Mouse (Mus musculus): Measurements from ENCODE around the gene Cdkn2aip. TPM values are rescaled to one million over a fixed set of nuclear protein-coding genes. Genes with fewer than 3 reads are reported as not detected.

Cdkn2aip gene
- polyA plus RNA-seq, 1 experiment from 2014 or later = 13.0 TPM

GRCm38 (mm10) chr8:47693119-47693518 is 20.6 kb downstream of the Cdkn2aip start:
- ATAC-seq (ENCODE audit: low FRiP score, low TSS enrichment) = no peak
- WGBS = 14% methylated on average over 2 of the region's 2 CpGs

GRCm38 (mm10) chr8:47691831-47692230 is 21.9 kb downstream of the Cdkn2aip start:
- Histone ChIP-seq H3K9ac (ENCODE audit: low read length) (no peak overlapping the region), H3K36me3 (ENCODE audit: control insufficient read depth, insufficient read depth, low read length) (no peaks in the 10 kb centered on the region), H3K27ac (replicated peaks) (no peak overlapping the region), H3K27me3 (ENCODE audit: control insufficient read depth, insufficient read depth, low read length) (no peaks in the 10 kb centered on the region), H3K9me3 (ENCODE audit: control insufficient read depth, low read length) (no peaks in the 10 kb centered on the region), H3K4me1 (replicated peaks; ENCODE audit: control insufficient read depth, insufficient read depth) (no peaks in the 10 kb centered on the region), H3K4me2 (replicated peaks; ENCODE audit: low read depth) (no peak overlapping the region), H3K4me3 (ENCODE audit: low read depth, low read length) (no peak overlapping the region)
- ATAC-seq (ENCODE audit: low FRiP score, low TSS enrichment) (no peak), DNase-seq (ENCODE audit: low spot score) (no peak)
- TF ChIP-seq EP300 (optimal IDR thresholded peaks at IDR 0.05) = no peak
- TF ChIP-seq CTCF (IDR thresholded peaks at IDR 0.05; ENCODE audit: low read depth) = no peak
- 77% methylated on average over 9 of the region's 10 CpGs for WGBS

More at GRCm38 (mm10) chr8:47693119-47693518, 20.6 kb downstream of the Cdkn2aip start:
- Histone ChIP-seq H3K4me3 (ENCODE audit: low read depth, low read length) (no peak overlapping the region), H3K4me2 (replicated peaks; ENCODE audit: low read depth) (no peak overlapping the region), H3K9ac (ENCODE audit: low read length) (no peak overlapping the region), H3K27ac (replicated peaks) (no peak overlapping the region), H3K4me1 (replicated peaks; ENCODE audit: control insufficient read depth, insufficient read depth) (no peaks in the 10 kb centered on the region), H3K9me3 (ENCODE audit: control insufficient read depth, low read length) (no peaks in the 10 kb centered on the region), H3K27me3 (ENCODE audit: control insufficient read depth, insufficient read depth, low read length) (no peaks in the 10 kb centered on the region), H3K36me3 (ENCODE audit: control insufficient read depth, insufficient read depth, low read length) (no peaks in the 10 kb centered on the region)
- TF ChIP-seq CTCF (IDR thresholded peaks at IDR 0.05; ENCODE audit: low read depth) (peak; percentile 90), EP300 (optimal IDR thresholded peaks at IDR 0.05) (no peak)
- DNase-seq (ENCODE audit: low spot score) = peak; percentile 78

GRCm38 (mm10) chr8:47691303-47691702 is 22.4 kb downstream of the Cdkn2aip start:
- DNase-seq (ENCODE audit: low spot score) = no peak
- Histone ChIP-seq H3K4me1 (replicated peaks; ENCODE audit: control insufficient read depth, insufficient read depth) (no peaks in the 10 kb centered on the region), H3K27ac (replicated peaks) (no peak overlapping the region), H3K9me3 (ENCODE audit: control insufficient read depth, low read length) (no peaks in the 10 kb centered on the region), H3K36me3 (ENCODE audit: control insufficient read depth, insufficient read depth, low read length) (no peaks in the 10 kb centered on the region), H3K9ac (ENCODE audit: low read length) (0 out of 2 replicates have a peak overlapping the region, but pooled peaks have one; percentile 45), H3K4me2 (replicated peaks; ENCODE audit: low read depth) (peak overlapping the region; percentile 44; the same call in 1 of the 2 replicates), H3K27me3 (ENCODE audit: control insufficient read depth, insufficient read depth, low read length) (no peaks in the 10 kb centered on the region), H3K4me3 (ENCODE audit: low read depth, low read length) (no peak overlapping the region)
- ATAC-seq (ENCODE audit: low FRiP score, low TSS enrichment) = no peak
- 66% methylated on average over 7 of the region's 7 CpGs for WGBS
- TF ChIP-seq CTCF (IDR thresholded peaks at IDR 0.05; ENCODE audit: low read depth) (no peak), EP300 (optimal IDR thresholded peaks at IDR 0.05) (no peak)

DNA sequence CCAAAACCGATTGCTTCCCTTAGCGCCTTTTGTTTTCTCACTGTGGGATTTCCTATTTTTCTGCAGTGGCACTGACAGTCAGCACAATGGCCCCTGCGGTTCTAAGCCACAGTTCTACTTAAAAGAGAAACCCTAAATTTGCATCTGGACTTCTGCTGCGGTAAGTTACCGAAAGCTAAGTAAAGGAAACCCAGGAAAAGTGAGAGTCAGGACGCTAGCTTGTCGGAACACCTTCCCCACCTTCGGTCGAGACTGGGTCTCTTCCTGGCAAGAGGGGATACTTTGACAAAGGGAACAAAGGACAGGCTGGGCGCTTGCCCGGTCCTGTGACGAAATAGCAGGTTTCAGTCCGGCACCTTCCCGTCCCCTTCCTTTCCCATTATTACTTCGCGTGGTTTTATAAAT is 23.1 kb downstream of the Cdkn2aip start:
- Histone ChIP-seq H3K4me3 (ENCODE audit: low read depth, low read length) (peak overlapping the region; percentile 10), H3K9me3 (ENCODE audit: control insufficient read depth, low read length) (no peaks in the 10 kb centered on the region), H3K4me1 (replicated peaks; ENCODE audit: control insufficient read depth, insufficient read depth) (no peaks in the 10 kb centered on the region), H3K27me3 (ENCODE audit: control insufficient read depth, insufficient read depth, low read length) (no peaks in the 10 kb centered on the region), H3K27ac (replicated peaks) (no peak overlapping the region), H3K9ac (ENCODE audit: low read length) (peak overlapping the region; percentile 45), H3K4me2 (replicated peaks; ENCODE audit: low read depth) (peak overlapping the region; percentile 44), H3K36me3 (ENCODE audit: control insufficient read depth, insufficient read depth, low read length) (no peaks in the 10 kb centered on the region)
- WGBS = 7% methylated on average over 16 of the region's 16 CpGs
- no peak for ATAC-seq (ENCODE audit: low FRiP score, low TSS enrichment)
- DNase-seq (ENCODE audit: low spot score) = peak; percentile 28
- TF ChIP-seq CTCF (IDR thresholded peaks at IDR 0.05; ENCODE audit: low read depth) (no peak), EP300 (optimal IDR thresholded peaks at IDR 0.05) (no peak)

DNA sequence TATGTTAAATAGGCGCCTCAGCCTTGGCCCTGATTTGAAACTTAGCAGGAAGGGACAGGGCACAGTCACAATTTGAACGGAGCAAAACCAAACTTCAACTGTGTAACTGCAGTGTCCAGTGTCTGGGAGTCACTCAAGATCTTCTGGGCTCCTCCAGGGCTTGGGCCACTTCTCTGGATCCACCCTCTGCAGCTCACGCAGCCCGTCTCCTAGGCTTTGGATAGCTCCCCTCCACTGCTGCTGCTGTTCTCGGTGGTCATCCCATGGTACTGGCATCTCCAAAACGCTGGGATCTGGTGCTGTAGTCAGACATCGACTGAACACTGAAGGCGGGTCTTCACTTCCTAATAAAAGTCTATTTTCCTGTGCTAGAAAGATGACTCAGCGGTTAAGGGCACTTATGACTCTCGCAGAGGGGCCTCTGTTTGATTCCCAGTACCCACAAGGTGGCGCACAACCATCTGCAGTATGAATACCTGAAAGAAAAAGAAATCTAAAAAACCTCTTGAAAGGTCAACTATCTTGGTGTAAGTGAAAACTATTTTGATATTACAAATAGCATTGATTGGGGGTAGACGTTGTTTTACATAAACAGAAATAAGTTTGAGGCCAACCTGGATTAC is 23.9 kb downstream of the Cdkn2aip start:
- H3K9me3 ChIP-seq (ENCODE audit: control insufficient read depth, low read length) = no peaks in the 10 kb centered on the region
- ATAC-seq (ENCODE audit: low FRiP score, low TSS enrichment) = no peak
- no peaks in the 10 kb centered on the region for H3K4me1 ChIP-seq (replicated peaks; ENCODE audit: control insufficient read depth, insufficient read depth)
- TF ChIP-seq EP300 (optimal IDR thresholded peaks at IDR 0.05) = no peak
- peak; percentile 51 for TF ChIP-seq CTCF (IDR thresholded peaks at IDR 0.05; ENCODE audit: low read depth)
- no peak overlapping the region for H3K4me2 ChIP-seq (replicated peaks; ENCODE audit: low read depth)
- H3K4me3 ChIP-seq (ENCODE audit: low read depth, low read length) = no peak overlapping the region
- H3K27ac ChIP-seq (replicated peaks) = no peak overlapping the region
- H3K27me3 ChIP-seq (ENCODE audit: control insufficient read depth, insufficient read depth, low read length) = no peaks in the 10 kb centered on the region
- peak; percentile 30 for DNase-seq (ENCODE audit: low spot score)
- H3K36me3 ChIP-seq (ENCODE audit: control insufficient read depth, insufficient read depth, low read length) = no peaks in the 10 kb centered on the region
- WGBS = 65% methylated on average over 12 of the region's 12 CpGs
- no peak overlapping the region for H3K9ac ChIP-seq (ENCODE audit: low read length)

DNA sequence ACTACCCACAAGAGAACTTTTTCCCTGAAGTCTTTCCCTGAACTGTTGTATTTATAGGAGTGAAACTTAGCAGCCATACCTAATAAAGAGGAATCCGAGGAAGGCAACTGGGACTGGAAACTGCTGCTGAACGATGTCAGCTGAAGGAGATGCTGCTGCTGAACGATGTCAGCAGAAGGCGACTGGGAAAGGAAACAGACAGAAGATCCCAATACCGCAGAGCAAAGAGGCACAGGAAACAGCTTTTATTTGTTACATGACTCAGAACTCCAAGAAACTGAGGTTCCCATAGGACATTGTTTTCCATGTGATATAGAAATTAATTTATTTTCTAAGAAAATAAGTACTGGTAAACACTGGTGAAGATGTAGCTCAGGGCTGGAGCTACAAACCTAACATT is 29.3 kb downstream of the Cdkn2aip start:
- TF ChIP-seq EP300 (optimal IDR thresholded peaks at IDR 0.05) = no peak
- no peak for TF ChIP-seq CTCF (IDR thresholded peaks at IDR 0.05; ENCODE audit: low read depth)
- no peak for ATAC-seq (ENCODE audit: low FRiP score, low TSS enrichment)
- H3K27ac ChIP-seq (replicated peaks) = no peak overlapping the region
- no peaks in the 10 kb centered on the region for H3K9me3 ChIP-seq (ENCODE audit: control insufficient read depth, low read length)
- no peaks in the 10 kb centered on the region for H3K36me3 ChIP-seq (ENCODE audit: control insufficient read depth, insufficient read depth, low read length)
- H3K27me3 ChIP-seq (ENCODE audit: control insufficient read depth, insufficient read depth, low read length) = no peaks in the 10 kb centered on the region
- H3K4me1 ChIP-seq (replicated peaks; ENCODE audit: control insufficient read depth, insufficient read depth) = no peaks in the 10 kb centered on the region
- 68% methylated on average over 5 of the region's 5 CpGs for WGBS
- no peak for DNase-seq (ENCODE audit: low spot score)
- no peak overlapping the region for H3K9ac ChIP-seq (ENCODE audit: low read length)
- no peak overlapping the region for H3K4me3 ChIP-seq (ENCODE audit: low read depth, low read length)
- no peak overlapping the region for H3K4me2 ChIP-seq (replicated peaks; ENCODE audit: low read depth)
